Mouse (Mus musculus): ENCODE measurements around the gene Kcnh3.

DNA sequence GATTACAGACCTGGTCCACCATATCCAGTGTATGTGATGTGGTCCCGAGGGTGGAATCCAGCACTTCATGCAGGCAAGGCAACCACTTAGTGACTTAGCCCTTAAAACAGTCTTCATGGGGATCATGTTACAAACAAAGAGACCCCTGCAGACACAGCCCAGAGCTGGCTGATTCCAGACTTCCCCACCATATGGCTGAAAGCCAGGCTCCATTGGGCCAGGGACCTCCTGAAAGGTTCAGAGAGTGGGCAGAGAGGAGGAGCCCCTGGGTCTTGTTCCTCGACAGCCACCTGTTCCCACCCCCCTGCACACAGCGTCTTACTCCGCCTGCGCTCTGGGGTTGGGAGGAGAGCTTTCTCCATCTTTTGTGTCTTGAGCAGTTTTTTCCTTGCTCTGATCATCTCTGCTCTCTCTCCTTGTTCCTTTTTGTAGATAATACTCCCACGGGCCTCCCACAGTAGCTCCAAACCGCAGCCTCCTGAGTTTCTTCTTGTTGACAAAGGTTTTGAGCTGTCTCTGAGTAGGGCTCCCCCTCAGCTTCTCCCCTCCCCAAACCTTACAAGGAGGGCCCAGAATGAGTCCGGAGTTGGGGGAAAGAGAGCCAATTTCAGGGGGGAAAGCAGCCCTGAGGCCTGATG is 3.2 kb upstream of the Kcnh3 start:
- no peak for TF ChIP-seq CTCF (conservative IDR thresholded peaks at IDR 0.05; ENCODE audit: insufficient read depth, insufficient read length, low read depth, low read length)
- no peak for TF ChIP-seq POLR2A (IDR thresholded peaks at IDR 0.05; ENCODE audit: low read depth, low read length)

Data from kidney, adult 2 months (tissue).